Mouse (Mus musculus): ENCODE measurements at regions not wholly inside any gene's neighbourhood (a gene's known extent, or its start where the extent isn't known, plus 50 kb on each side); places are given as distances from the start of the nearest gene placed in this dataset.
A peak's percentile ranks its signal among the peaks of the same experiment; 100 is the strongest.
"Not testable (repeated sequence)": the region's sequence is repeated elsewhere in the genome, so short reads cannot be mapped to it uniquely, and the experiment has no call there.

GRCm38 (mm10) chr13:31050160-31050788, 76.3 kb downstream of the Gm5447 start:
- DNase-seq (ENCODE audit: low spot score), result no peak

GRCm38 (mm10) chr13:31051586-31051985, 77.6 kb downstream of the Gm5447 start:
- DNase-seq (ENCODE audit: low spot score), result not testable (repeated sequence)

GRCm38 (mm10) chr13:31054356-31054755, 80.4 kb downstream of the Gm5447 start:
- no peak for DNase-seq (ENCODE audit: low spot score)

- no peak for DNase-seq (ENCODE audit: low spot score)
Measured at GRCm38 (mm10) chr13:31055376-31056083, 81.5 kb downstream of the Gm5447 start.

- no peak for DNase-seq (ENCODE audit: low spot score)
Measured at GRCm38 (mm10) chr13:31056154-31056871, 82.3 kb downstream of the Gm5447 start.

- DNase-seq (ENCODE audit: low spot score), result no peak
Measured at GRCm38 (mm10) chr13:31060916-31061431, 87.0 kb downstream of the Gm5447 start.

- no peak for DNase-seq (ENCODE audit: low spot score)
Measured at GRCm38 (mm10) chr13:31068343-31068742, 94.3 kb downstream of the Gm5447 start.

GRCm38 (mm10) chr13:31076541-31076940, 102.5 kb downstream of the Gm5447 start:
- no peak for DNase-seq (ENCODE audit: low spot score)

- DNase-seq (ENCODE audit: low spot score), result no peak
Measured at GRCm38 (mm10) chr13:31078751-31079150, 104.7 kb downstream of the Gm5447 start.

- no peak for DNase-seq (ENCODE audit: low spot score)
Measured at GRCm38 (mm10) chr13:31080215-31080614, 106.2 kb downstream of the Gm5447 start.

- DNase-seq (ENCODE audit: low spot score), result peak; percentile 32
Measured at GRCm38 (mm10) chr13:31082448-31083140, 108.6 kb downstream of the Gm5447 start.

- no peak for DNase-seq (ENCODE audit: low spot score)
Measured at GRCm38 (mm10) chr13:31101051-31101450, 127.0 kb downstream of the Gm5447 start.

GRCm38 (mm10) chr13:31107434-31107833, 133.4 kb downstream of the Gm5447 start:
- DNase-seq (ENCODE audit: low spot score), result no peak

GRCm38 (mm10) chr13:31109231-31109630, 135.2 kb downstream of the Gm5447 start:
- DNase-seq (ENCODE audit: low spot score), result no peak

GRCm38 (mm10) chr13:31122689-31123088, 148.7 kb downstream of the Gm5447 start:
- DNase-seq (ENCODE audit: low spot score), result no peak

GRCm38 (mm10) chr13:31124547-31125216, 150.7 kb downstream of the Gm5447 start:
- no peak for DNase-seq (ENCODE audit: low spot score)

GRCm38 (mm10) chr13:31132501-31132900, 158.5 kb downstream of the Gm5447 start:
- DNase-seq (ENCODE audit: low spot score), result no peak

- no peak for DNase-seq (ENCODE audit: low spot score)
Measured at GRCm38 (mm10) chr13:31139686-31140085, 165.7 kb downstream of the Gm5447 start.

- DNase-seq (ENCODE audit: low spot score), result no peak
Measured at GRCm38 (mm10) chr13:31147323-31147722, 173.3 kb downstream of the Gm5447 start.

- DNase-seq (ENCODE audit: low spot score), result no peak
Measured at GRCm38 (mm10) chr13:31154066-31154465, 180.1 kb downstream of the Gm5447 start.

GRCm38 (mm10) chr13:31163878-31164495, 190.0 kb downstream of the Gm5447 start:
- no peak for DNase-seq (ENCODE audit: low spot score)

Data from T-cell, adult 2 months (primary cell).